Mouse (Mus musculus): ENCODE measurements around the gene Rint1.

The Rint1 gene

DNA sequence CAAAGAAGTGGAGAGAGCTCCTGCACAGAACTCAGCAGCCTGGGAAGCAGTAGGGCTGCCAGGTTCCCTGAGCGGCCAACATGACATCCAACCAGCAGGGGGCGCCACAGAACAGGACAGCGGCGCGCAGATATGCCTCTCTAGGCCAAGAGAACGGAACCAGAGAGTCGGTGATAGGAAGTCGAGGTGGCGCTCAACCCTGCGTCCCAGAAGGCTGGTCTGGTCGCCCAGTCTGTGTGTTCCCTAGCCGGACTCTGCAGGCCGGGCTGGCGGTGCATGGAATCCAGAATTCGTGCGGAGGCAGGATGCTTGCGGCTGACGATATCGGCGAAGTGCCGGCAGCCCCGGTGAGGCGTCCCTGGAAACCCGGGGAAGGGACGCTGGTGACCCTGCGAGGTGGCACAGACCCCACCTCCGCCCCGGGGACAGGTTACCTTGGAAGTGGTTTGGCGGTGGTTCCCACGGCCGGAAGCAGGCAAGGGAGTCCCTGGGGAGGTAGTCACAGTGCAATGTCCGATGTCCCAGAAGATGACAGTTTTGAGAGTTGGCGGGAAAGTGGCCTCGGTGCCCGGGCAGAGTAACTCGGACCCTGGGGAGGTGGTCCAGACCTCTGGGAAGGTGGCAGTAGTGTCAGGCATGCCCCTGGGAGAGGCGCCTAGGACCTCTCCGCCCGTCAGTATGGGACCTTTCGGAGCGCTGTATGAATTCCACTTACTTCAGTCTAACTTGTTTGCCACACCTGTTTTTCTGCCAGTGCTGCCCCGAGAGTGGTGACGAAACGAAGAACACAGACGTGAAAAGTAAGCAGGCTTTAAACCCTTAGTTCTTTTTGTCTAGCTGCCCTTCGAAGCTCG, at the start of gene Rint1:
Rint1 (plus strand) TSS at position 176 of the 854 bp plus-strand sequence.
- DNase-seq, result peak; percentile 95

DNA sequence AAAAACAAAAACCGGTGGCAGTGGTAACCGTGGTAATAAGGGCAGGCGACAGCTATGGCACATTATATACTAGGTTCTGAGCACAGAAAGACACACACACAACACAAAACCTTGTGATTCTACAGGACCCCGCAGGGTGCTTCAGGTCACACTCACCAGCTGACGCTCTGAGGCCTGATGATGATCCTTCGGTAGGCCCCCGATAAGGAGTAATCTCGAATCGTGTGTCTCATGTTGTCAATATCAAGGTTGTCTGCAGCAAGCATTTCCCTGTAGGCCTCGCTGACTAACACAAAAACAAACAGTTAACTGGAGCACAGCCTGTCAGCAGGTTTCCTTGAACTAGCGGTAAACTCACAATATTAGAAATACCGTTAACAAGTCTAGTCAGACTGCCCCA, 44.2 kb upstream of the Rint1 start:
- DNase-seq, result no peak

DNA sequence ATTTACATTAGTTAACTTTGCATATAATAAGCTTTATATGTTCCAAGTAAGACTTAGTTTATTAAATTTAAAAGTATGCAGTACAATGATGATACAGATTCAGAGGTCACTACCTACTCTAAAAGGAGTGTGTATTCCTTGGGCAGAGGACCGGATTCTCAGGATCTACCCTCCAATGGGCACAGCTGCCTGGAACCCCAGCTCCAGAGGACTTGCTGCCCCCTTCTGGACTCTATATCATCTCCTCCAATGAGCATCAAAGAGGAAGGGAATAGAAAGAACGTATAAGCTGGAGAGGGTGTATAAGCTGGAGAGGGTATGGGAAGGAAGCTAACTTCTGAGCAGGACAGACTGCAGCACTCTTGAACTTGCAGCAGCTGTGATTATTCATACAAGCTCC, 37.6 kb upstream of the Rint1 start:
- DNase-seq, result no peak

DNA sequence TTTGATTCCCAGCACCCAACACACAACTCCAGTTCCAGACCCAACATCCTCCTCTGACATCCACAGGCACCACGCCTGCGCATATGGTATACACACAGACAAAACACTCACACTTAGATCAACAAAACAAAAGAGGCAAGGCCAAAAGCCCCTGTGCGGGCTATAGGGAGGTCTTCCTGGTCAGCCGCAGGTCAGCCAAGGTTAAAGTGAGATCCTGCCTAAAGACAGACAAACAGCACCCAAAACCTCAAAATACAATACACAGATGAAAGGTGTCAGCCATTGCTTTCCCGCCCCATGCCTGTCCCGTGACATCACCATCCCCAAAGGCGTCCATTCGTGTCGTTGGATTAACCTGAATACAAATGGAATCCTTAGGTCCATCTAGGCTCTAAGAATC, 31.9 kb upstream of the Rint1 start:
- DNase-seq, result no peak

DNA sequence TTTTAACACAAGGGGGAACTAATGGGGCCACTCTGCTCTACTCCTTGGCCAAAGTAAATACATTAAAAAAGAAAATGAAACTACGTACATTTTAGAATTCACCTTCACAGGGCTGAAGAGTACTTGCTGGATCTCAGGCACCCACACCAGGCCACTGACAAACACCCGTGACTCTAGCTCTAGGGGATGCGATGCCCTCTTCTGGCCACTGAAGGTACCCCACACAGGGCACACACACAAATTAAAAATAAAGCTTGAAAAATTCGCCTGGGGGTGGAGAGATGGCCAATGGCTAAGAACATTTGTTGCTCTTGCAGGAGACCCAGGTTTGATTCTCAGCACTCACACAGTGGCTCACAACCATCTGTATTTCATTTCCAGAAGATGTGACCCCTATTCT, 31.1 kb upstream of the Rint1 start:
- no peak for DNase-seq

GRCm38 (mm10) chr5:23758633-23759032, 28.9 kb upstream of the Rint1 start:
- peak; percentile 25 for DNase-seq

GRCm38 (mm10) chr5:23762531-23762930, 25.0 kb upstream of the Rint1 start:
- DNase-seq, result no peak

GRCm38 (mm10) chr5:23764557-23764956, 23.0 kb upstream of the Rint1 start:
- DNase-seq, result no peak

DNA sequence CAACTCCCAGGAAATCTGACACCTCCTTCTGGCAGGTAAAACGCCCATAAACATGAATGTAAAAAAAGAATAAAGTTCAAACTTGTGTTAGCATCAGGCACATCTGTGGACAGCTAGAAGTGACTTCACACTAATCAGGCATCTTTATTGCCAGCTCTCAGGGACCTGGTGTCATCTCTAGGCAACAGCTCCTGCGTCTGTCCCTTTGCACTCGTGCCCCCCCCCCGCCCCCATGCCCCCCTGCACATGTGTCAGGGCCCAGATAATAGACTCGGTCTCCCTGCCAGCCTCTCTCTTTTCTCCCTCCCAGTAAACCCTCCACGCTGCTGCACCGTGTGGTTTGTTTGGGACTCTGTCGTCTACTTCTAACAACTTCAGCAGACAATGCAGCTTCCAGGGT, 16.4 kb upstream of the Rint1 start:
- peak; percentile 71 for DNase-seq

- no peak for DNase-seq
Measured at GRCm38 (mm10) chr5:23774186-23774585, 13.3 kb upstream of the Rint1 start.

DNA sequence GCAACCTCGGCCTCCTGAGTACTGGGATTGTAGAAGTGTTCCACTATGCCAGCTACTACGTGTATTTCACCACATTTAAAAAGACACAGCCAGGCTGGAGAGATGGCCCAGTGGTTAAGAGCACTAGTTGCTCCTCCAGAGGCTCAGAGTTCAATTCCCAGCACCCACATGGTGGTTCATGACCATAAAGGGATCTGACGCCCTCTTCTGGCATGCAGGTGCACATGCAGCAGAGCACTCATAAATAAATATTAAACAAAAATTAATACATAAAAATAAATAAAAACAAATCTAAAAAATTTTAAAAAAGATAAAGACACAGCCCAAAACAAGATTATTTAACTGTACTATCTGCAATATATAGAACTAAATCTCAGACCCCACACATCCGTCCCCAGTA, 7.0 kb upstream of the Rint1 start:
- DNase-seq, result no peak

GRCm38 (mm10) chr5:23781172-23781571, 6.3 kb upstream of the Rint1 start:
- DNase-seq, result no peak

DNA sequence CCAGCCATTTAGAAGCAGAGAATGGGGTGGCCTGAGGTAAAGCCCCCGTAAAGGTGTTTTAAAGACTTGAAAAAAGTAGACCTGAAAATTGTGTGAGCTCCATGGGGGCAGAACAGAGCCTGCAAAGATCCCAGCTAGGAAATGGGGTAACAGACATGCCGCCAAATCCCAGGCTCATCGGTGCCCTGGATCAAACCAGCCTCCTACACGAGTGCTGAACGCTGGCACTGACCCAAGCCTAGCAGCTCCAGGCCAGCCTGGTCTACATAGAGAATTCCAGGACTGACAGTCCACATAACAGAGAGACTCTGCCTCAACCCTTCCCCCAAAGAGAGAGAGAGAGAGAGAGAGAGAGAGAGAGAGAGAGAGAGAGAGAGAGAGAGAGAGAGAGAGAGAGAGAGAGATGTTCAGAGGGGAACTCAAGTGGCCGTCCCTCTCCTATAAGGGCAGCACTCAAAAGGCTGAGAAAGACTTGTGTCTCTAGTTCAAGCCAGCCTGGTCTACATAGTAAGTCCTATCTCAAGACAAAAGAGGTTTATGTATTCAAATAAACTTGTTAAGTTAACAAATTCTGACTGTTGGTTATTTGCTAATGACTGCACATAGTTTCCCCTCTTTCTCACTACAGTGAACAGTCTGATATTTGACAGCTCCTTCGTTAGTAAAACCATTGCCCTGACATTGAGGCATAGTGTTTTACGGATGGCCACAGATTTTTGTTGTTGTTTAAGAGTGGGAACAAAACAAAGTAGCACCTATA, 5.3 kb upstream of the Rint1 start:
- DNase-seq, result no peak

GRCm38 (mm10) chr5:23782931-23783877, 4.3 kb upstream of the Rint1 start, which contains the start of gene Pus7:
TSS of gene Pus7 (minus strand) at chr5:23783711.
- peak; percentile 94 for DNase-seq

- no peak for DNase-seq
Measured at GRCm38 (mm10) chr5:23788390-23788830, 899 bp downstream of the Rint1 start.

DNA sequence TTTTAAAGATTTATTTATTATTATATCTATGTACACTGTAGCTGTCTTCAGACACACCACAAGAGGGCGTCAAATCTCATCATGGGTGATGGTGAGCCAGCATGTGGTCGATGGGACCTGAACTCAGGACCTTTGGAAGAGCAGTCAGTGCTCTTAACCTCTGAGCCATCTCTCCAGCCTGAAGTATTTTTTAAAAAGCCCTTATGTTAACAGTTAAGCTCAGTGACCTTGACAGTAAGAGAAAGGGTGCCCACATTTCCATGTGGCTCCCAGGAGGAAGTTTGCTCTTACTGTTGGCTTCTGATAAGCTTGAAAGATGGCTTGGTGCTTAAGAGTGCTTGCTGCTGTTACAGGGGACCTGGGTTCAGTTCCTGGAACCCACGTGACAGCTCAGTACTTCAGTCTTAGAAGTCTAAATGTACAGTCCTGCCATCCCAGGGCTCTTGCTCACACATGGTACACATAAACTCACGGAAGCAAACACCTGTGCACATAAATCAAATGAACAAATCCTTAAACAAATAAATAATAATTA, 1.6 kb downstream of the Rint1 start:
- peak; percentile 39 for DNase-seq

GRCm38 (mm10) chr5:23792726-23793125, 5.2 kb downstream of the Rint1 start:
- DNase-seq, result no peak

DNA sequence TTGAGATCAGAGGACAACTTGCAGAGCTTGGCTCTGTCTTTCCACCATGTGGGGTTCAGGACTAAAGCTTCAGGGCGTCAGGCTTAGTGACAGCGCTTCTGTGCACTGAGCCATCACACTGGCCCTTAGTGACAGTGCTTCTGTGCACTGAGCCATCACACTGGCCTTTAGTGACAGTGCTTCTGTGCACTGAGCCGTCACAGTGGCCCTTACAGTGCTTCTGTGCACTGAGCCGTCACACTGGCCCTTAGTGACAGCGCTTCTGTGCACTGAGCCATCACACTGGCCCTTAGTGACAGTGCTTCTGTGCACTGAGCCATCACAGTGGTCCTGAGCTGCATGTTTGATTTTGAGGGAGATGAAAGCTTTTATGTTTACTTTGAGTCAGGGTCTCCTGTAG, 27.3 kb downstream of the Rint1 start:
- no peak for DNase-seq

GRCm38 (mm10) chr5:23816681-23817080, 29.2 kb downstream of the Rint1 start:
- no peak for DNase-seq

DNA sequence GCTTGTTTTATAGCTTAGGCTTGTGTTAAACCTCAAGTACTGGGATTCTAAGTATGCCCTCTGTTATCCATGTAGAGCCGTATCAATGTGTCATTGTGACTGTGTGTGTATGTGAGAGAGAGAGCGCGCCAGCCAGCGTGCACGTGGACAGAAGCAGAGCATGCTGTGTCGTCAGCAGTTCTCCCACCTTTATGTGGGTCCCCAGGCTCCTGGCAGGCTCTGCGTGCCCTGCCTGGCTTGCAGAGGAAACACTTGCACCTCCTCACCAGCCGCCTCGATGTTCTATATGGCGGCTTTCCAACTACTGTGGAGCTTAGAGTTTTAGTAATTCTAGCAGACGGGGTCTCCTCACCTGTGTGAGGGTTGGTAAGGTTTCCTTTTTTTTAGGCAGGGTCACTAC, 34.8 kb downstream of the Rint1 start:
- DNase-seq, result no peak

- no peak for DNase-seq
Measured at GRCm38 (mm10) chr5:23824171-23824733, 36.7 kb downstream of the Rint1 start.

GRCm38 (mm10) chr5:23826321-23827004, 39.0 kb downstream of the Rint1 start:
- peak; percentile 74 for DNase-seq

Data from liver (tissue).